In genomic region chr15:74055196-74055595, GRCm38 (mm10) we compare ENCODE assay signal across 20 mouse cellular contexts.
A peak's percentile ranks its signal among the peaks of the same experiment; 100 is the strongest.
DNase-seq lines count a peak whose midpoint lies in the region; ATAC-seq and TF ChIP-seq lines count a peak whose summit lies in the region.
"Had no signal": no experiment of that assay in that cellular context is flagged by ENCODE, and none has a peak within 500 bp of the region (broad histone marks: within the 10 kb centered on the region; RNA-seq: fewer than 3 reads in every experiment).

No protein-coding gene starts in this region.

- no peak overlapping the region for H3K27ac ChIP-seq in cerebellum, adult 2 months (ENCODE audit: insufficient read depth, low read length)
- H3K27ac ChIP-seq in midbrain, embryonic 10.5 days (replicated peaks): 0 out of 2 replicates have a peak overlapping the region, but pooled peaks have one; percentile 6
- no peak overlapping the region for H3K27ac ChIP-seq in midbrain, postnatal 0 days (ENCODE audit: low read depth, low read length)
- H3K27ac ChIP-seq: embryonic facial prominence, embryonic 10.5 days; embryonic facial prominence, embryonic 12.5 days; forebrain, embryonic 13.5 days; forebrain, embryonic 15.5 days had no signal

- no peak overlapping the region for H3K4me2 ChIP-seq in midbrain, postnatal 0 days (ENCODE audit: low read depth, low read length, poor library complexity, severe bottlenecking)
- H3K4me2 ChIP-seq: embryonic facial prominence, embryonic 12.5 days; forebrain, embryonic 13.5 days; forebrain, embryonic 15.5 days had no signal

- TF ChIP-seq CTCF in cerebellum, adult 2 months (IDR thresholded peaks at IDR 0.05; ENCODE audit: borderline replicate concordance, insufficient read depth, low read depth, low read length): no peak
- no peak for TF ChIP-seq CTCF in midbrain, postnatal 0 days (IDR thresholded peaks at IDR 0.05)

- TF ChIP-seq POLR2A in cerebellum, adult 2 months (IDR thresholded peaks at IDR 0.05; ENCODE audit: borderline replicate concordance, insufficient read depth, low read length): no peak

- ATAC-seq in midbrain, postnatal 0 days (ENCODE audit: low FRiP score): no peak
- ATAC-seq: activated CD4-positive, CD25-positive, alpha-beta regulatory T cell, adult 4 months; CD4-positive, CD25-positive, alpha-beta regulatory T cell, adult 4 months; forebrain, embryonic 13.5 days; forebrain, embryonic 15.5 days; Patski had no signal

- H3K36me3 ChIP-seq in midbrain, embryonic 10.5 days: no peaks in the 10 kb centered on the region
- no peaks in the 10 kb centered on the region for H3K36me3 ChIP-seq in midbrain, postnatal 0 days (ENCODE audit: insufficient read depth, low read length)
- H3K36me3 ChIP-seq: embryonic facial prominence, embryonic 10.5 days; embryonic facial prominence, embryonic 12.5 days; forebrain, embryonic 15.5 days; G1E had no signal

- H3K9me3 ChIP-seq in midbrain, embryonic 10.5 days (replicated peaks): no peaks in the 10 kb centered on the region
- no peaks in the 10 kb centered on the region for H3K9me3 ChIP-seq in midbrain, postnatal 0 days (ENCODE audit: low read length)
- H3K9me3 ChIP-seq: embryonic facial prominence, embryonic 10.5 days; embryonic facial prominence, embryonic 12.5 days; forebrain, embryonic 13.5 days; forebrain, embryonic 15.5 days had no signal

- H3K9ac ChIP-seq in midbrain, postnatal 0 days (replicated peaks; ENCODE audit: low read length, poor library complexity, severe bottlenecking): no peak overlapping the region
- H3K9ac ChIP-seq: embryonic facial prominence, embryonic 12.5 days; forebrain, embryonic 13.5 days; forebrain, embryonic 15.5 days; forebrain, postnatal 0 days had no signal

- no peak overlapping the region for H3K4me3 ChIP-seq in cerebellum, adult 2 months (replicated peaks; ENCODE audit: insufficient read depth, low read depth, low read length)
- no peak overlapping the region for H3K4me3 ChIP-seq in midbrain, embryonic 10.5 days
- H3K4me3 ChIP-seq in midbrain, postnatal 0 days (ENCODE audit: low read depth, low read length): no peak overlapping the region
- H3K4me3 ChIP-seq: embryonic facial prominence, embryonic 10.5 days; embryonic facial prominence, embryonic 12.5 days; forebrain, embryonic 13.5 days; forebrain, embryonic 15.5 days had no signal

- peak; percentile 22 to 23 for DNase-seq in cerebellum, adult 2 months
- no peak for DNase-seq in cerebellum, adult 8-10 months
- peak; percentile 29 to 72 for DNase-seq in cerebellum, postnatal 10 days
- DNase-seq in cerebellum, adult 11-12 months: no peak
- DNase-seq in midbrain, embryonic 10.5 days (ENCODE audit: low spot score): no peak
- no peak for DNase-seq in midbrain, postnatal 0 days (ENCODE audit: low spot score)
- DNase-seq: adrenal gland, adult 8-10 months; adrenal gland, postnatal 14 days; adrenal gland, postnatal 36 days; B cell, adult 2 months; forebrain, postnatal 0 days had no signal

- WGBS in cerebellum, adult 2 months: 15% methylated on average over 2 of the region's 2 CpGs
- 74% methylated on average over 2 of the region's 2 CpGs for WGBS in midbrain, embryonic 10.5 days
- WGBS in midbrain, postnatal 0 days: 79% methylated on average over 2 of the region's 2 CpGs

- H3K4me1 ChIP-seq in cerebellum, adult 2 months (ENCODE audit: control insufficient read depth, insufficient read depth, low read length): peaks cover 26% of the 10 kb centered on the region
- H3K4me1 ChIP-seq in midbrain, embryonic 10.5 days: peaks cover 26% of the 10 kb centered on the region
- H3K4me1 ChIP-seq in midbrain, postnatal 0 days (ENCODE audit: insufficient read depth, low read length): 0 out of 2 replicates have a peak, but pooled peaks cover 3% of the 10 kb centered on the region
- H3K4me1 ChIP-seq: embryonic facial prominence, embryonic 12.5 days had no signal

- H3K27me3 ChIP-seq in cerebellum, adult 2 months (ENCODE audit: control insufficient read depth, insufficient read depth, low read length): no peaks in the 10 kb centered on the region; the same call in 1 of the 2 replicates
- 0 out of 2 replicates have a peak, but pooled peaks cover 3% of the 10 kb centered on the region for H3K27me3 ChIP-seq in midbrain, embryonic 10.5 days (ENCODE audit: low read depth, poor library complexity, severe bottlenecking)
- no peaks in the 10 kb centered on the region for H3K27me3 ChIP-seq in midbrain, postnatal 0 days (ENCODE audit: insufficient read depth, low read length)
- H3K27me3 ChIP-seq: CH12.LX; forebrain, embryonic 13.5 days; forebrain, embryonic 15.5 days; Patski had no signal

Comparison
In these comparisons a context has a peak if more than half of its experiments do, and no peak if none do; other contexts are left out.
1. DNase-seq: peak in cerebellum, adult 2 months (2 of 2) and cerebellum, postnatal 10 days (2 of 2); none in cerebellum, adult 8-10 months (single experiment), cerebellum, adult 11-12 months (single experiment), midbrain, embryonic 10.5 days (single experiment) and midbrain, postnatal 0 days (single experiment).